Mouse (Mus musculus): ENCODE measurements around the gene Oosp2.

Oosp2 gene

GRCm38 (mm10) chr19:11604603-11605002, 55.8 kb downstream of the Oosp2 start, which contains the start of gene Ms4a6d:
TSS of gene Ms4a6d (minus strand) at chr19:11604849.
- no peak for DNase-seq (ENCODE audit: low read depth, low spot score)

- DNase-seq (ENCODE audit: low read depth, low spot score): peak; percentile 55
Measured at GRCm38 (mm10) chr19:11602026-11602425, 58.3 kb downstream of the Oosp2 start.

- no peak for DNase-seq (ENCODE audit: low read depth, low spot score)
Measured at GRCm38 (mm10) chr19:11601349-11601748, 59.0 kb downstream of the Oosp2 start.

Measured in ZHBTc4 (cell line).